Mouse (Mus musculus): Measurements from ENCODE around the gene Pmvk.

Pmvk gene

DNA sequence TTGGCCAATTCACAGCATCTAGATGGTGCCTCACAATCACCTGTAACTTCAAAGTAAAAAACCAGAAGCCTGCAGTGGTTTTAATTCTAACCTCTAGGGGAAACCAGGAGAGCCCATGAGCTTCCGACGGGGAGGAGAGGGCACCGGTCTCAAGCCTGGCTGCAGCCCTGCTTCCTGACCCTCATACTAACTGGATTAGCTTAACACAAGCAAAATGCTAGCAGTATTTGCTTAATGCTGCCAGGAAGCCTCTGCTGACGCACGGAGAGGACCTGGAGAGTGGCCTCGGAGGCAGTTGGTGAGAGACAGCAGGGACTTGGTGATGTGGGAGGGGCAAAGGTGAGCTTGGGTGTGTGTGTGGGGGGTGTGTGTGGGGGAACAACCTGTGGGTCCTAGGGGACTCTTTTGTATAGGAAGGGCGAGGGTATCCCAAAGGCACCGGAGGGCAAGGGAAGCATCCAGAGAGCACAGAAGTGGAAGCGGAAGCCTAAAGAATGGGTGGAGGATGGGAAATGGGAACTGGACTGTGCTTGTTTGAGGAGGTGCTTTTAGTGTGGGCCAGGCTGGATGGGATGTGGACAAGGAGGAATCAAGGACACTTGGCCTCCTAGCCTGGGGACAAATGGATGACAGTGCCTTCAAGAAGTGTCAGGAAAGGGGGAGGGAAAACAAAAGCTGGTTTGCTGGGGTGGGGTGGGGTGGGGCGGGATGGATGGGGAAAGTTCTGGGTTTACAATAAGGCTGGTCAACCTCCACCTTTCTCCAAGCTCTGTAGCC lies at the start of gene Pmvk:
Gene Pmvk, plus strand, starts transcription at position 141 of the 777 bp plus-strand sequence.
- DNase-seq (ENCODE audit: low spot score in 2 of 2): no peak

DNA sequence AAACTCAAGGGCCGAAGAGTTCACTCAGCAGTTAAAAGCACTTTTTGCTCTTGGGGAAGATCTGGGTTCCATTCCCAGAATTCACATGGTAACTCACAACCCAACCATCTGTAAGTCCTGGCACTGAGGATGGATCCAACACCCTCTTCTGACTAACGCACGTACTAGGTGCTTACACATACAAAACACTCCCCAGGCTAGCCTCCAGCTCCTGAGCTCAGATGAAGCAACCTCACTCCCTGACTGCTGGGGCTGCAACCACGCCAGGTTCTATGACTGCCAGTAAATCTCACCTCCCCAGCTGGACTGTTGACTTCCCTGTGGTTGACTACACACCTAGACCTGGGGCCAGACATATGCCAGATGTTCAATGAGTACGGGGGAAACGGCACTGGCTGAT lies 47.5 kb upstream of the Pmvk start:
- no peak for DNase-seq (ENCODE audit: low spot score in 2 of 2)

DNA sequence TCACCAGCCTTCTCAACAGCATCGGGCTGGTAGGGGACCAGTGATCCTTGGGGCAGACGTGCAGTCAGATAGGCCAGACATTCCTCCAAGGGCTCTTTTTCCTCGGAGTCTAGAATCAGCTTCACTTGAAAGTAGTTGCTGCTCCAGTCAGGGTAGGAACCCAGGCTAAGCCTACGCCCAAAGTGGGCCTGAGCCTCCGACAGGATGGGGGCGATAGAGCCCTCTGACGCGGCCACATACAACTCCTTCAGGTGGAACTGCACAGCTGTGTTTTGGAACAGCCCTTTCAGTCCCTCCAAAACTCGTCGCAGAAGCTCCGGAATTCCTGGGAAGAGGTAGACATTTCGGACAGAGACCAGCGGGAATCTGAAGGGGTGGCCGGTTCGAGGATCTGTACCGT lies 45.9 kb upstream of the Pmvk start:
- no peak for DNase-seq (ENCODE audit: low spot score in 2 of 2)

DNA sequence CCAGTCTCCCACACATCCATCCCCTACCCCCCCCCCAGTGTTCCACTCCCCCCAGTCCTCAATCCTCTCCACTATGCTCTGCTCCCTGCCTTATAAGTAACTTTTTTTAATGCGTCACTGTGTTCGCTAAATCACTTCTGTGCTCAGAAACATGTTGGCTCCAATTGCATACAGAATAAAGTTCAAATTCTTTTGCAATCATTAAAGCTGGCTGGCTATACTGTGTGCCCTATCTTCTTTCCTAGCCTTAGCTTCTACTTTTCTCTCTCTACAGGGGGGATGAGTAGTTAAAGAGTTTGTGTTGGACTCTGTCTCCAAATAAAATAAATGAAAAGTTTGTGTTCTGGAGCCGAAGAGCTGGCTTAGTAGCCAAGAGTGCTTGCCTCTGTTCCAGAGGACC lies 44.6 kb upstream of the Pmvk start:
- no peak for DNase-seq (ENCODE audit: low spot score in 2 of 2)

DNA sequence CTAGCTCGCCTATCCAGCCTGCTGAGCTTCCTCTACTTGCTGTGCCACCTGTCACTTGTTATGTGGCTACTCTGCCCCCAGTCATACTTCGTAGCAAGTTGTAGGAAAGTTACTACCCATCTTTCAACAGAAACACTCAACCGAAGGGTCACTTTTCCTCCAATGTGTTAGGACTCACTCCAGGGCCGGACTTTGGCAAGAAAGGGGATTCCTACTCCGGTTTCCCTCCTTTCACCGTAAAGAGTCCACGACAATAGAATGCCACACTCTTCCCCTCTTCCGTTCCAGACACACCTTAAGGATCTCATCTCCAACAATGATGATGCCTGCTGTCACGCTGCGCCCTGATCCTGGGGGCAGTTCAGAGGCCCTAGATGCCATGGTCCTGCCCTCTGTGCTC lies 43.5 kb upstream of the Pmvk start:
- DNase-seq (ENCODE audit: low spot score in 2 of 2): no peak

DNA sequence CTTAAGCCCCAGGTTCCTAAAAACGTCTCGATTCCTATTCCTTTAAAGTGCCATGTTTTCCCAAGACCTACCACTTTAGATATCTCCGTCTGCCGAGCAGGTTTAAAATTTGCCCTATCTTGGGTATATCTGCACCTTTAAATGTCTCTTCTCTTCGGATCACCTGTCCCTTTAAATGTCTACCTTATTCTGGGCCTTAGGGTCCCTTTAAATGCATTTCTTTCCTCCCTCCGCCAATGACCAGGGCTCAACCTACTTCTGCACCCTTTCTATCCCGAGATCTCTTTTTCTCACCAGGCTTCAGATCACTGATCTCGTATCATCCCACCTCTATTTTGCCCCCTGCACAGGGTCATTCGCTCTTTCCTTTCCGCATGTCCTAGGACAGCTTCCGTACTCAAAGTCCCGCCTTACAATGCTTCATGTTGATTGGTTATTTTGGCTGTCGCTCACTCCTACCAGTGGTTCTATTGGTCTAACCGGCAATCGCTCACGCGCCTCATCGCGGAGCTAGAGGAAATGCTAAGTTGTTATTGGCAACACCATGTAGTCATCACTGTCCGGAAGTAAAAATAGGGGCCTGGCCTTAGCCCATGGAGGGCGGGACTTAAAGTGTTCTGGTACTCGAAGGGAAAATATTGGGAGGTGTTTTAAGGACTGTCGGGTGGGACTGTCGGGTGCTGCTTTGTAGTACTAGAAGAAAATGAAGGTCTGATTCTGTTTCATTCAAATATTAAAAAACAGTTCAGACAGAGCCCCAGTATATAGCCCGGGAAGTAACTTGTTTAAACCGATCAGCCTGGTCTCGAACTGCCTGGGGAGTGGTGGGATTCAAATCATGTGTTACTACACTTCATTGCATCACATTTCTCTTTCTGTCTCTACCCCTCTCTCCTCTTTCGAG lies 42.6 kb upstream of the Pmvk start, which contains the start of gene Flad1:
Gene Flad1, minus strand, starts transcription at position 381 of the 904 bp plus-strand sequence.
- peak; percentile 100 for DNase-seq (ENCODE audit: low spot score in 2 of 2)

DNA sequence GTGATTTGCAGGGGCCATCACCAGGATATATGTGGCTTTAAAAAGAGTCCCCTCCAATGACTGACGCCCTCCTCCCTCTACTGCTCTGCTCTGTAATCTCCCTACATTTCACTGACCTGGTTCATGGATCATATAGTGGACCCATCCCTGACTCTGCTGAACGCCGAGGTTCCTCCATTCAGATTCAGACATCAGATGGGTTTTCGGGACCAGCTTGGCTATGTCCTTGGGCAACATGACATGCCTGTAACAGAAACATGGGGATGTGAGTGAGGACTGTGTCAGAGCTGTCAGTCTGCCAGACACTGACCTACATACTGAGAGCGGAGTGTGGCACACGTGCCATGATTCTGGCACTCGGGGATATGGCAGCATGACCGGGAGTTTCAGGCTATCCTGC lies 38.2 kb upstream of the Pmvk start:
- DNase-seq (ENCODE audit: low spot score in 2 of 2): no peak

DNA sequence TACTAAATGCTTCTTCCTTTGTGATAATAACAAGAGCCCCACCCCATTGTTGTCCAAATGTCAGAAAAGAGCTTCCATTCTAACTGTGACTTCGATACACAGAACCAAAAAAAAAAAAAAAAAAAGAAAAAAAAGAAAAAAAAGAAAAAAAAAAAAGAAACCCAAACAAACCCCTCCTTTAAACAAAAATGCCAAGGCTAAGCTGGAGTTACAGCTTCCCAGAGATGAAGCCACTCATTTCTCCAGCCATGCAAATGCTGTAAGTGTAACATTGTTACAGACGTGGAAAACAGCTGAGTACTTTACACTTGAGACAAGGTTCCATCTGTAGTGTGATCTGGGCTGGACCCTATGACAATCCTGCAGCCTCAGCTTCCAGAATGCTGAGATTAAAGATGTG lies 37.2 kb upstream of the Pmvk start:
- DNase-seq (ENCODE audit: low spot score in 2 of 2): no peak

DNA sequence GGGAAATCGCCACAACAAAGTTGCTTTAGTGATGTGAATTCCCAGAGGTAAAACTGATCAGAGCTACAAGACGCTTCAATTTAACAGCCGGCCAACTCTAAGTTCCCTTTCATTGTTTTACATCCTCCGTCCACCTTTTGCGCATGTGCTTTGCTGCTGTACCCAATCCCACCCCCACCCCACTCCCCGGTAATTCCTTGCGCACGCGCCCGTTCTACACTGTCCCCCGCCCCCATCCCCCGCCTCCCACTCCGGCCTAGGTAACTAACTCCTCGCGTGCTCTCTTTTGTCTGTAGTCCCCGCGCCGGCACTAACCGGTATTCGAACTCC lies 36.5 kb upstream of the Pmvk start:
- DNase-seq (ENCODE audit: low spot score in 2 of 2): no peak

DNA sequence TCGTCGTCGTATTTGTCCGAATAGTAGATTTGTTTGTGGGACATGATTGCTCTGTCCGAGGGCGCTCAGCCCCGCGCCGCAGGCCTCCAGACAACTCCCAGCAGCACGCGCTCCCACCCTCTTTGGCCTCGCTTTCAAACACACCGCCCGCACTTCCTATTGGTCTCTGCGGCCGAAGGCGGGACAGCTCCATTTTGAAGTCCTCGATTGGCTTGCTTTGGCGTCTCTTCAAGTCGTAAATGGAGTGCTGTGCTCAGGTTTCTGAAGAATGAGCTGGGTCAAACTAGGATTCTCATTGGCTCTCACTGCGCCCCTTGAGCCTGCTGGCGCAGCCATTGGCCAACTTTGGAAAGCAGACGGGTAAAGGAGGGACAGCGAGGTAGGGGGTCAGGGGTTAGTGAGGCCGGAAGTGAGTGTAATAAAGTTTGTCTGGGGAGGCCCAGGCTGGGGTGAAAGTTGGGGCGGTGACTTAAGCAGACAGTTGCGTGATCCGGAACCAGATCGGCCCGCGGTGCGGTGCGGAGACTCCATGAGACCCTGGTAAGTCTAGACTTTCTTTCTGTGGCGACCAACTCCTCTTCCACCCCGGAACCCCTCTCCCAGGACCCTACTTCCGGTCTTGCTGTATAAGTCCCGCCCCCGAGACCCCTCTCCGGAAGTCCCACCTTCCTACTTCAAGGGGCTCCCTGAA lies 36.0 kb upstream of the Pmvk start, which contains the start of the genes Cks1b and Shc1:
Gene Cks1b, minus strand, starts transcription at position 214 of the 691 bp plus-strand sequence.
Gene Shc1, plus strand, starts transcription at position 274 of the 691 bp plus-strand sequence.
- DNase-seq (ENCODE audit: low spot score in 2 of 2): peak; percentile 93

DNA sequence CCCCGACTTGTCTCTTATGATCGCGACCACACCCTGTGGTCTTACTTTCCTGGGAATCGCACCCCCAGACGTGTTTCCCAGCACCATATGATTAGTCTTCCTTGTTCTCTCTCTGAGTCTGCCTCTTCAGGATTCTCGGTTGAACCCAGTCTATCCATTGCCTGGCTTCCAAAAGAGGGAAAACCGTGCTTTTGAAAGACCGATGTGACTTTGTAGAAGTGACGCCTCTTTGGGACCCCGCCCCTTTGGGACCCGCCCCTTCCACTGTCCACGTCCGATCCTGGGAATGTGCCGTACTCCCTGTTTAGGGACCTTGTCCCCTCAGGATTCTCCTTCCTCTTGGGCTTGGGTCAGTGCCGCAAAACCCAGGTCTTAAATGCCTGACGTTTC lies 35.5 kb upstream of the Pmvk start:
- DNase-seq (ENCODE audit: low spot score in 2 of 2): no peak

DNA sequence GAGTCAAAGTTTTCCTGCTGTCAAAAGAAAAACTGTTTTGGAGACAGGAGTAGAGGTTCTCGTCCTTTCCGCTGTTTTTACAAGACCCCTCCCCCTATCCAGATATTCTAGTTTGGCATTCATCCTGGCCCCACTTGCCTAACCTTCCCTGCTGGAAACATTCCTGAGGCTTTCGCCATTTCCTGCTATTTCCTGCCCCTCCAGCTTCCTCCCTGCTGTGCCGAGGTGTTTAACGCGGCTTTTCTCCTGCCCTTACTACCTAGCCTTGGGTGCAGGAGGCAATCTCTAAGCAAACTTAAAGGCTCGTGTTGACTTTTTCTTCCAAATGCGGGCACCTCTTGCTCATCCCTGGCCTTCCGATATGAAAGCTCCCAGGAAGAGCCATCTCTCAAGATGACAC lies 34.8 kb upstream of the Pmvk start:
- DNase-seq (ENCODE audit: low spot score in 2 of 2): no peak

DNA sequence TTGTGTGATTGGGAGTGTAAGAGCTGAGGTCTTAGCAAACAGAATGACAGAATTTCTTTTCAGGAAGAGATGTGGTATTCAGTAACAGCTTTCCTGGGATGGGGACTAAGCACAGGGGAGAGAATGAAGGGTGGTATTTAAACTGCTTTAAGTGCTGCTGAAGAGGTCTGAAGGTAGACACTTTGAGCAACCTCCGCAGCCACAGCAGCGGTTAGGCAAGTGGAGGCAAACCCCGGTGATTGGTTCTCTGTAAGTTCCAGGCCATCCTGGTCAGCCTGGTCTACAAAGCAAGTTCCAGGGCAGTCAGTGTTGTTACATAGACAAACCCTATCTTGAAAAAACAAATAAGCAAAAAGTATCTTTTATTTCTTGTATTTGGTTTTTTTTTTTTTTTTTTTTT lies 34.4 kb upstream of the Pmvk start:
- DNase-seq (ENCODE audit: low spot score in 2 of 2): no peak

DNA sequence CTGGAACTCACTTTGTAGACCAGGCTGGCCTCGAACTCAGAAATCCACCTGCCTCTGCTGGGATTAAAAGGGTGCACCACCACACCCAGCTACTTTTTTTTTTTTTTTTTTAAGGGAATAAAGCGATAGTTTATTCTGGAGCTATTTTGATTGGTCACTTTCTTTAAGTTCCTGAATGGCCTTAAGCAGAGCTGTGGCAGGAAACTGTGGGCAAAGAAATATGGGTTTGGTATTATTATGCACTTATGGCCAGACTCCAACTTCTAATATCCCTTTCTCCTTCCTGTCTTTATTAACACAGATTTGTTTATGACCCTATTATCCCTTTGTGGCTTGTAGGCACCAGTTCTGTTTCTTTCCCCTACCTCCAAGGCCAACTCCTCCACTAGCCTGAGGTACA lies 33.9 kb upstream of the Pmvk start:
- no peak for DNase-seq (ENCODE audit: low spot score in 2 of 2)

DNA sequence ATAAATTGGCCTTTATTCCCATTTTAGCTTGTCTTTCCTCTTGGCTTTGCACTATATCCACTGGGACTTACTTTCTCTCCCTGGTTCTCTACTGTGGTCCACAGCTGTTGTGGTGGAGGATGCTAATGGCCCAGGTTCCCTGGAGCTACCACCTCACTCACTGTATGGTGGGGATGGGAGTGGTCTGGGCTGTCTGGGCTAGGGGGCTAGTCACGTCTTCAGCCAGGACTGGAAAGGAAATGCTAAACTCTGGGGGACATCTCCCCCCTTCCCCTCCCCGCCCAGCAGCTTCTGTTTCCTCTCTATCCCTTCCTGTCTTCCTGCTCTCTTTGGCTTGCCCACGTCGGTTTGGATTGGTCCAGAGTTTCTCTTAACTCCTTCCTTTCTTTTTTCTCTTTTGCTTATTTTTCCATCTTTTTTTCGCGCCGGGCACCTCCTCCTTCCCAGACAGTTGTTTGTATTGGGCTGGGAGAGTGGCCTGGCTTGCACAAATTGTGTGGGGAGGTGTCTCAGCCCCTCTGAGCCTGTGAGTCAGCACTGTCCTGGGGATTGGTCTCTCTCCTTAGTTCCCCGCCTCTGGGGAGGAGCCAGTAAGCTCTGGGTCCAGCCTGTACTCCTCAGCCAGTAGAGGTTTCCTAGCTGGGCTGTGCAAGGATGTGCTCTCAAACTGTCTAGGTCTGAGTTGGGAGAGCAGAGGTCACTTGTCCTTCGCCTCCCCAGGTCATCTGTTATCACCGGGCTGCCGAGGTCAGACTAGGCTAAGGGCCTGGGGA lies 33.2 kb upstream of the Pmvk start:
- peak; percentile 64 to 75 for DNase-seq (ENCODE audit: low spot score in 2 of 2)

DNA sequence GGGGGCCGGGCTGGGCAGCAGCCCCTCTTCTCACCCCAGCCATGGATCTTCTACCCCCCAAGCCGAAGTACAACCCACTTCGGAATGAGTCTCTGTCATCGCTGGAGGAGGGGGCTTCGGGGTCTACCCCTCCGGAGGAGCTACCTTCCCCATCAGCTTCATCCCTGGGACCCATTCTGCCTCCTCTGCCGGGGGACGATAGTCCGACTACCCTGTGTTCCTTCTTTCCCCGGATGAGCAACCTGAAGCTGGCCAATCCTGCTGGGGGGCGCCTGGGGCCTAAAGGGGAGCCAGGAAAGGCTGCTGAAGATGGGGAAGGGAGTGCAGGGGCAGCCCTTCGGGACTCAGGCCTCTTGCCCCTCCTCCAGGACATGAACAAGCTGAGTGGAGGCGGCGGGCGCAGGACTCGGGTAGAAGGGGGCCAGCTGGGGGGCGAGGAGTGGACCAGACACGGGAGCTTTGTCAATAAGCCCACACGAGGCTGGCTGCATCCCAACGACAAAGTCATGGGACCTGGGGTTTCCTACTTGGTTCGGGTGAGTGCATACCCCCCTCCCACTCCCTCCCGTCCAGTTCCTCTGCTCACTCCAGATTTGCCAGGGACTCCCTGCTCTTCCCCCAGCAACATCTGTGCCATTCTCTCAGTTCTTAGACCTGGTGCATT lies 32.4 kb upstream of the Pmvk start:
- no peak for DNase-seq (ENCODE audit: low spot score in 2 of 2)

DNA sequence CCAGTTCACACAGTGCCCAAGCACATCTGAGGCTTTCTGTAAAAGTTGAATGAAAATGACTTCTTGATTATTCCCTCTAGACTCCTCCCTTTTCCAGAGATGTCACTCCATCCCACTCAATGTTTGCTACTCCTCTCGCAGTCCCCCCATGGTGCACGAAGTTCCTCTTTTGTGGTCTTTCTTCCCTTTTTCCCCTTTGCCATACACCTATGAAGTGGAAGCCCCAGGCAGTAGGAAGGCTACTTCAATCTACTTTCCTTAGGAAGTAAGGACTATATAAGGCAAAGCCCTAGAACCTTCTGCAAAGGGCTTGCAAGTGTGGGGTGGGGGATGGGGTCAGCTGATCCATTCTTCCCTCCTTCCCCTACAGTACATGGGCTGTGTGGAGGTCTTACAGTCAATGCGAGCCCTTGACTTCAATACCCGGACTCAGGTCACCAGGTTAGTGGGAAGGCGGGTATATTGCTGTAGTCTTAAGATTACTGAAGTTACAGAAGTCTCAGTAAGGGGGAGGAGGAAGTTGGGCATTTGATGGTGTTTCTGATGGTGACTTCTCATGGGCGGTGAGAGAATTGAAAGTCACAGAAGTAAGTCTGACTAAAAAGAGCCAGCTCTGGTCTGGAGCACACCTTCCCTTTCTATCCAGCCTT lies 31.7 kb upstream of the Pmvk start:
- no peak for DNase-seq (ENCODE audit: low spot score in 2 of 2)

DNA sequence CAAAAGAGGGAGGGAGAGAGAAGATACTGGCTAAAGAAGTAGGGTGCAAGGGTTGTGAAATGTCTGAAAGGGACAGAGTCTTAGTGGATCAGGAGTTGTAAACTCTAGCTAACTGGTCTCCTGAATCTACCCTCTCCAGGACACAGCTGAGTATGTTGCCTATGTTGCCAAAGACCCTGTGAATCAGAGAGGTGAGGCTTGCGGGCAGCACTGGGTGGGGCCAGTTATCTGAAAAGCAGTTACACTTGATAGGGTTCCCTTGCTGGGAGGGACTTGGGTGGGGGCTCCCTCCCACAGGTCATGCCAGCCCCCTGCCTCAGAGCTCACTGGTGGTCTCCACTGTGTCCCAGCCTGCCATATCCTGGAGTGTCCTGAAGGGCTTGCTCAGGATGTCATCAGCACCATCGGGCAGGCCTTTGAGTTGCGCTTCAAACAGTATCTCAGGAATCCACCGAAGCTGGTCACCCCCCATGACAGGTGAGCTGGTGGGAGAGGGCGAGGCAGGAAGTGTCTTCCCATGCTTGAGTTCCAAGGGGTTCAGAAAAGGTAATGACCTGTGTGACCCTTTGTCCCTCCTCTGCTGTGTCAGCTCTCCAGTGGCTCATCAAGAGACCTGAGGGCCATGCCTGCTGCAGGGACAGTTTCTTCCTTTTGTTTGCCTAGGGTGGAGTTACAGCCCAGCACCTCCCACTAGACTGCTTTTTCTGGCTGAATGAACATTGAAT lies 29.8 kb upstream of the Pmvk start:
- DNase-seq (ENCODE audit: low spot score in 2 of 2): no peak

DNA sequence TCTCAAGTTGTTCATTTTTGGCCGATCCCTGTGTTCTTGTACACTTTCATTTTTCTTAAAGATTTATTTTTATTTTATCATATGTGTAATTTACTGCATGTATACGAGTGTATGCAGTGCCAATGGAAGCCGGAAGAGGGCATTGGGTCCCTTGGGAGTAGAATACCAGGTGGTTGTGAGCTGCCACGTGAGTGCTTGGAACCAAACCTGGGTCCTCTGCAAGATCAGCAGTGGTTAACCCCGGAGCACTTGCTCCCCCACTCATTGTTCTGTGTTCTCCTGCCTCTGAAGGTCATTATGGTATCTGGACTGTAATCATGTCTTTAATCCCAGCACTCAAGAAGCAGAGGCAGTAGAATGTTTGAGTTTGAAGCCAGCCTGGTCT lies 29.2 kb upstream of the Pmvk start:
- no peak for DNase-seq (ENCODE audit: low spot score in 2 of 2)

DNA sequence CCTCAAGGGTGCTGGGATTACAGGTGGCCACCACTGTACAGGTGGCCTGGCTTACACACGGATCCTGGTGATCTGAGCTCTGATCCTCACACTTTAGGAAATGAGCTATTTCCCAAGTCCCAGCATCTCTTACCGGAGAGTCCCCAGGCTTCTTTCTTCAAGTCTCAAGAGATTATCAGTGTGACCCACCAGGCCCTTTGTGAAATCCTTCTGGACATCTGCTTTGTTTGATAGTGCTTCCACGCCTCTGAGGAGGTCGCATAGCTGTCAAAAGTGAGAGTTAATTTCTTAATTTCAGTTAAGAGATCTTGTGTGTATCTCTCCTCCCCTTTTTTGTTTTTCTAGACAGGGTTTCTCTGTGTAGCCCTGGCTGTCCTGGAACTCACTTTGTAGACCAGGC lies 28.5 kb upstream of the Pmvk start:
- DNase-seq (ENCODE audit: low spot score in 2 of 2): no peak
